Mouse (Mus musculus) cerebellum, adult 2 months (tissue): ENCODE measurements around the gene Il17c.

Experiments
- CTCF ChIP-seq: fragments of 200-500 bp; IDR thresholded peaks from 2 replicates; pipeline ENCODE4 v1.5.1; 2011; ENCODE audit warnings: low read depth, mild to moderate bottlenecking, control low read depth, low read length, moderate library complexity, borderline replicate concordance; ENCODE audit not compliant: insufficient read depth
- POLR2A ChIP-seq: fragments of 200-500 bp; IDR thresholded peaks from 2 replicates; pipeline ENCODE4 v1.6.1; 2011; ENCODE audit warnings: low read length, control low read depth, borderline replicate concordance; ENCODE audit not compliant: insufficient read depth

- TF ChIP-seq CTCF = no peak
- TF ChIP-seq POLR2A = no peak
Measured at GRCm38 (mm10) chr8:122431694-122432442, 10.0 kb downstream of the Il17c start.
